Mouse (Mus musculus): ENCODE results near the gene Gucy2g. TPM values are rescaled to one million over a fixed set of nuclear protein-coding genes. Genes with fewer than 3 reads are reported as not detected.

Gucy2g gene
- total and polyA plus RNA-seq, 3 experiments: 0.11 TPM; not detected in 2

DNA sequence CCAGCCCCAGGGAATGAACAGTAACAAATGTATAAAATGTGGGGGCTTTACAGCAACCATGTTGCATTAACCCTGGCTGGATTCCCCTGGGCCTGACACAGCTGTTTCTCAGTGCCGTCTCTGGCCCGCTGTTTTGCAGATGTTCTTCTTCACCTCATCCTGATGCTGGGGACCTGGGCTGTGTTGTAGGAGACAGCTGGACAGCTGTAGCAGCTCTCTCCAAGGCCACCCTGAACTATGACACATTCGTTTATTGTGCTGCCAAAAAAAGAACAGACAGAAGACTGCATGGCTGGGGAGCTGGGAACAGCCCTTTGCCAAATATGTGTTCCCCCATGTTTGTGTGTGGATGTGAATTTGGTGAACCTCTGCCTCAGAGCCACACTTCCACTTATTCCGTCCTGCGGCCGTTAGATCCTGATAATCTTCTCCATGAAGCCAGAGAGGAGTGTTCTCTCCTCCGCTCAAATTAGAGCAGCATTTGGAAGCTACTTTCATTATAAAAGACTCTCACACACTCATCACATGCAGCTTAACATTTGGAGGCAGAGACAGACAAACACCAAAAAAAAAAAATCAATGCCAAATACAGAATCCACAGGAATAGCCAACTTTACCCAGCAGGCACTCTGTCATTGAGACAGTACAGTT lies 46.4 kb downstream of the Gucy2g start:
- Histone ChIP-seq H3K36me3 (replicated peaks) (no peaks in the 10 kb centered on the region), H3K4me3 (ENCODE audit: low read depth, low read length) (no peak overlapping the region), H3K4me1 (ENCODE audit: insufficient read depth, low read depth, low read length) (no peaks in the 10 kb centered on the region), H3K9me3 (replicated peaks) (no peaks in the 10 kb centered on the region), H3K27me3 (ENCODE audit: insufficient read depth, low read length) (peaks cover 28% of the 10 kb centered on the region)
- no peak for TF ChIP-seq GATA2 (IDR thresholded peaks at IDR 0.05; ENCODE audit: borderline replicate concordance, low read depth, low read length)
- DNase-seq (ENCODE audit: low spot score): no peak
- ATAC-seq (ENCODE audit: extremely low read depth, insufficient number of reproducible peaks, low FRiP score, poor library complexity, severe bottlenecking): no peak

DNA sequence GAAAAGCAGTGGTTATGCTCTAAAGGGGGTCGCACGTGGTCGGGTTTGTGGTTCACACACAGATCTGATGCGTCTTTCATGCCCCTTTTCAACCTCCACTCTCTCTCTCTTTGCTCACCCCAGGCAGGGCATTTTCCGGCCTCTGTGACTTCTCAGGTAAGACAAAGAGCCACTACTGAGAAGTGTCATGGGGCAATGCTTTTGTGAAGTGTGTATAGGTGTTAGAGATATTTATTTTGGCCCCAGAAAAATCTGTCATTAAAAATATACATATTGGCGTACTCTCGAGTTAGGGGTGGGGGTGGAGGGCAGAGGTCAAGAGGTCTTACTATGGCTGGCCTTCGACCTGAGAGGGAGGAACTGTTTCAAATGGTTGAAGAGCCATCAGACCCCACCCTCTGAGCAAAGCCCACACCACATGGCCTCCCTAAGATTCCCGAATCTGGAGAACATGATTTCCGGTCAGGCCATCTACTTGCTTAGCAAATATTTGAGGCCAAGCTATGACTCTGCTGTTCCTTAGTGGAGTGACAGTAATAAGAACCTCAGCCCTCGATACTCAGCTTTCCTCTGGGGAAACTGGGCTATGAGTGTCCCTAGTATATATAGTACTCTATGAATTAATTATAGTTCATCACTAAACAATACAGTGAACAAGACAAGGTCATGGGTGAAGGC lies 47.2 kb downstream of the Gucy2g start:
- TF ChIP-seq POLR2AphosphoS5 (IDR thresholded peaks at IDR 0.05; ENCODE audit: insufficient replicate concordance, low read depth, low read length) (no peak), GATA1 (IDR thresholded peaks at IDR 0.05; ENCODE audit: borderline replicate concordance, low read length) (no peak), GATA2 (IDR thresholded peaks at IDR 0.05; ENCODE audit: borderline replicate concordance, low read depth, low read length) (no peak), CTCF (IDR thresholded peaks at IDR 0.05; ENCODE audit: low read depth, low read length) (no peak), TAL1 (conservative IDR thresholded peaks at IDR 0.05; ENCODE audit: low read depth, low read length) (no peak)
- Histone ChIP-seq H3K9me3 (replicated peaks) (no peaks in the 10 kb centered on the region), H3K4me1 (ENCODE audit: insufficient read depth, low read depth, low read length) (no peaks in the 10 kb centered on the region), H3K27me3 (ENCODE audit: insufficient read depth, low read length) (peaks cover 28% of the 10 kb centered on the region), H3K4me3 (ENCODE audit: low read depth, low read length) (no peak overlapping the region), H3K36me3 (replicated peaks) (no peaks in the 10 kb centered on the region)
- DNase-seq (ENCODE audit: low spot score): no peak
- ATAC-seq (ENCODE audit: extremely low read depth, insufficient number of reproducible peaks, low FRiP score, poor library complexity, severe bottlenecking): no peak

DNA sequence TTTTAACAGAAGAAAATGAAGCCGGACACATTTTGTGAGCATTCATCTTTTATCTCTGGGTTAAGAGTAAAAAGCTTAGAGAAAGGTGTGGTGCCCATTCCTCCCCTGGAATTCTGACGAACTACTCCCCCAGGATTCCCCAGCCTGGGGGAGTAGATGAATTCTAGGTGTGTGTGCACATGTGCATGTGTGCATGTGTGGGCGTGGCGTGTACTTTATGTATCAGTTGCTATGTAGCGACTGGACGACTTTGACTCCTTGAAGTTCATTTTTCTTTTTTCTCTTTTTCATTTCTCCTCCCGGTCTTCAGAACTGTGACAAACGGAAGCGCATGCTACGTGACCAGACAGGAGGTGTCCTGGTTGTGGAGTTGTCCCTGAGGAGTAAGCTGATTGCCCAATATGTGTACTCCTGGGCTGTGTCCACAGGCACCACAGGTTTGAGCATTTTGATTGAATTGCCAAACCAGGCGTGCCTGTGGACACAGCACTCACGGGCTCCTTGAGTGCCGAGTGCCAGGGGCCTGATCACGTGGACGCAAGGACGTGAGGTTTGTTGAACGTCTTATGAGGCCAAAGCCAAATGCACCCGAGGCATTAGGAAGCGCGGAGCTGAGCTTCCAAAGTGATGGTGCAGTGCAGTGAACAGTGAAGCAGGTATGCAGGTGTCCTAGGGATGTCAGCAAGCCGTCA lies 48.6 kb downstream of the Gucy2g start:
- Histone ChIP-seq H3K9me3 (replicated peaks) (no peaks in the 10 kb centered on the region), H3K4me1 (ENCODE audit: insufficient read depth, low read depth, low read length) (no peaks in the 10 kb centered on the region), H3K27me3 (ENCODE audit: insufficient read depth, low read length) (peaks cover 34% of the 10 kb centered on the region), H3K4me3 (ENCODE audit: low read depth, low read length) (no peak overlapping the region), H3K36me3 (replicated peaks) (no peaks in the 10 kb centered on the region)
- TF ChIP-seq POLR2AphosphoS5 (IDR thresholded peaks at IDR 0.05; ENCODE audit: insufficient replicate concordance, low read depth, low read length): no peak
- no peak for DNase-seq (ENCODE audit: low spot score)
- ATAC-seq (ENCODE audit: extremely low read depth, insufficient number of reproducible peaks, low FRiP score, poor library complexity, severe bottlenecking): no peak

DNA sequence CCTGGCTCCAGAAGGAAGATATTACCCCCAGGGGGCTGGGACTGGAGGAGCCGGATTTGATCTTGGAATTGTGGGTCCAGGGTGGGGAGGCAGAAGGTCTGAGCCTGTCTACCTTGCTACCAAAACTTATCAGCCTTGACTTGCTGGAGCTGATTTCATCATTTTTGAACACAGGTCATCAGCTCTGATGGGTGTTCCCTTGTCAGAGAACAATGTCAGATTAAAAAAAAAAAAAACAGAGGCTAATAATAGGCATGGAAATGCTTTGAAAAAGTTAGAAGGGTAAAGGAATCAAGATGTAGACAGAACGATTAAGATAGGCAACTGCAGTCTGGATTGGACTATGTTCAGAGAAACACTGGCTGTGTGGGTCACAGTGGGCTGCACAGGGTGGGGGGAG lies 49.4 kb downstream of the Gucy2g start:
- DNase-seq (ENCODE audit: low spot score): no peak
- H3K27me3 ChIP-seq (ENCODE audit: insufficient read depth, low read length): peaks cover 34% of the 10 kb centered on the region
- TF ChIP-seq TAL1 (conservative IDR thresholded peaks at IDR 0.05; ENCODE audit: low read depth, low read length): no peak
- TF ChIP-seq GATA2 (IDR thresholded peaks at IDR 0.05; ENCODE audit: borderline replicate concordance, low read depth, low read length): no peak
- TF ChIP-seq GATA1 (IDR thresholded peaks at IDR 0.05; ENCODE audit: borderline replicate concordance, low read length): no peak
- no peak for TF ChIP-seq POLR2AphosphoS5 (IDR thresholded peaks at IDR 0.05; ENCODE audit: insufficient replicate concordance, low read depth, low read length)
- TF ChIP-seq CTCF (IDR thresholded peaks at IDR 0.05; ENCODE audit: low read depth, low read length): no peak
- no peak overlapping the region for H3K4me3 ChIP-seq (ENCODE audit: low read depth, low read length)
- H3K9me3 ChIP-seq (replicated peaks): no peaks in the 10 kb centered on the region
- H3K4me1 ChIP-seq (ENCODE audit: insufficient read depth, low read depth, low read length): no peaks in the 10 kb centered on the region
- H3K36me3 ChIP-seq (replicated peaks): no peaks in the 10 kb centered on the region
- ATAC-seq (ENCODE audit: extremely low read depth, insufficient number of reproducible peaks, low FRiP score, poor library complexity, severe bottlenecking): no peak

DNA sequence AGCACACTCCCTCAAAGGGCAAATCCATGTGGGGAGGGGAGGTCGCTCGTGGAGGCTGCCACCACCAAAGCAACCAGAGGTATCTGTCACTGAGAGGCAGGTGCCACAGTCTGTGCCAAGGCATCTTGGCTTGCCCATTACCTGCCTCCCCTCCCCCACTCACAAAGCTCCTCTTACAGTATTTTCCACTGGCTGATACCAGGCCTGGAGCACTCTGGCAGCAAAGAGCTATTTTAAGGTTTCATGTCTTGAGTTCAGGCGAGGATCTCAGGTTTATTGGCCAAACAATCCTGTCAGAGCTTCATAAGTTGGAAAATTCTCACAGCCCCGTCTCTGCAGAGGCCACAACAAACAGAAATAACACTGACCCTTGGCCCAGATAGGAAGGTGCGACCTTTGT lies 51.0 kb downstream of the Gucy2g start:
- no peaks in the 10 kb centered on the region for H3K36me3 ChIP-seq (replicated peaks)
- DNase-seq (ENCODE audit: low spot score): no peak
- no peak for TF ChIP-seq GATA1 (IDR thresholded peaks at IDR 0.05; ENCODE audit: borderline replicate concordance, low read length)
- TF ChIP-seq GATA2 (IDR thresholded peaks at IDR 0.05; ENCODE audit: borderline replicate concordance, low read depth, low read length): no peak
- TF ChIP-seq CTCF (IDR thresholded peaks at IDR 0.05; ENCODE audit: low read depth, low read length): no peak
- no peak for TF ChIP-seq TAL1 (conservative IDR thresholded peaks at IDR 0.05; ENCODE audit: low read depth, low read length)
- no peak for TF ChIP-seq POLR2AphosphoS5 (IDR thresholded peaks at IDR 0.05; ENCODE audit: insufficient replicate concordance, low read depth, low read length)
- ATAC-seq (ENCODE audit: extremely low read depth, insufficient number of reproducible peaks, low FRiP score, poor library complexity, severe bottlenecking): no peak
- H3K9me3 ChIP-seq (replicated peaks): no peaks in the 10 kb centered on the region
- no peak overlapping the region for H3K4me3 ChIP-seq (ENCODE audit: low read depth, low read length)
- H3K27me3 ChIP-seq (ENCODE audit: insufficient read depth, low read length): peaks cover 30% of the 10 kb centered on the region
- no peaks in the 10 kb centered on the region for H3K4me1 ChIP-seq (ENCODE audit: insufficient read depth, low read depth, low read length)

DNA sequence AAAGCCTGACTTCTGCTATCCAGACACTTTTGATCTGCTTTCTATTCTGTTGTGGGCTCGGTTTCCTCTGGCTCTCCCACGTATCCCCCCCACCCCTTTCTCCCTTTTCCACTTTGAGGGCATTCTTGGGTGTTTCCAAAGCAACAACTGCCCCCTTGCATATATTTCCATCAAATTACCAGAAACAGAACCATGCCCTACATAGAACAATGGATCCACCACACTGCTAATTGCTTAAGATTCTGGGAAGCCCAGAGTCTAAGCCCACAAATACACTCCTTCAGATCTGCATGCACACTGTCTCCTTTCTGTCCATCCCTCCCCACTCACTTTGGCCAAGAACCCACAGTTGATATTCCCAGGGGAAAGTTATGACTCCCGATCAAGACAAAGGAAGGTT lies 55.4 kb downstream of the Gucy2g start:
- H3K9me3 ChIP-seq (replicated peaks): no peaks in the 10 kb centered on the region
- H3K36me3 ChIP-seq (replicated peaks): no peaks in the 10 kb centered on the region
- H3K4me1 ChIP-seq (ENCODE audit: insufficient read depth, low read depth, low read length): no peaks in the 10 kb centered on the region
- no peak for TF ChIP-seq TAL1 (conservative IDR thresholded peaks at IDR 0.05; ENCODE audit: low read depth, low read length)
- TF ChIP-seq POLR2AphosphoS5 (IDR thresholded peaks at IDR 0.05; ENCODE audit: insufficient replicate concordance, low read depth, low read length): no peak
- TF ChIP-seq GATA2 (IDR thresholded peaks at IDR 0.05; ENCODE audit: borderline replicate concordance, low read depth, low read length): no peak
- ATAC-seq (ENCODE audit: extremely low read depth, insufficient number of reproducible peaks, low FRiP score, poor library complexity, severe bottlenecking) (no peak), DNase-seq (ENCODE audit: low spot score) (no peak)
- peaks cover 6% of the 10 kb centered on the region for H3K27me3 ChIP-seq (ENCODE audit: insufficient read depth, low read length)
- H3K4me3 ChIP-seq (ENCODE audit: low read depth, low read length): no peak overlapping the region
